Mouse (Mus musculus): ENCODE results near the gene Chd6. TPM values are rescaled to one million over a fixed set of nuclear protein-coding genes. Genes with fewer than 3 reads are reported as not detected.

The Chd6 gene
- polyA plus RNA-seq, 1 experiment from 2014 or later: 13.2 TPM

DNA sequence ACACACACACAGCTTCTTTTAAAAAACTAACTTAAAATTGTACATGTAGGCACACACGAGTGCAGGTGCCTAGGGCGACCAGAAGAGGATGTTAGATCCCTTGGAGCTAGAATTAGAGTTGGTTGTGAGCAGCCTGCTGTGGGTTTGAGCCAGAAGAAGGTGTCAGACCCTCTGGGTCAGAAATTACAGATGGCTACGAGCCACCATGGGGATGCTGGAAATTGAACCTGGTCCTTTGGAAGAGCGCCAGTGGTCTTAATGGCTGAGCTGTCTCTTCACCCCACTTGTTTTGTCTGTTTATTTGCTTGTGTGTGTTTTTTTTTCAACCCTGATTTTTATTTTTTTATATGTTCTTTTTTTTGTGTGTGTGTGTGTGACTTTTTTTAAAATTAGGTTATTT, 174.4 kb downstream of the Chd6 start:
- Histone ChIP-seq H3K9me3 (ENCODE audit: control insufficient read depth, low read length) (no peaks in the 10 kb centered on the region), H3K9ac (ENCODE audit: low read length) (no peak overlapping the region), H3K27me3 (ENCODE audit: control insufficient read depth, insufficient read depth, low read length) (no peaks in the 10 kb centered on the region), H3K4me2 (replicated peaks; ENCODE audit: low read depth) (no peak overlapping the region), H3K36me3 (ENCODE audit: control insufficient read depth, insufficient read depth, low read length) (no peaks in the 10 kb centered on the region), H3K4me3 (ENCODE audit: low read depth, low read length) (no peak overlapping the region), H3K4me1 (replicated peaks; ENCODE audit: control insufficient read depth, insufficient read depth) (no peaks in the 10 kb centered on the region), H3K27ac (replicated peaks) (no peak overlapping the region)
- DNase-seq (ENCODE audit: low spot score) (no peak), ATAC-seq (ENCODE audit: low FRiP score, low TSS enrichment) (no peak)
- WGBS: 83% methylated on average over 4 of the region's 4 CpGs
- no peak for TF ChIP-seq EP300 (optimal IDR thresholded peaks at IDR 0.05)
- no peak for TF ChIP-seq CTCF (IDR thresholded peaks at IDR 0.05; ENCODE audit: low read depth)

DNA sequence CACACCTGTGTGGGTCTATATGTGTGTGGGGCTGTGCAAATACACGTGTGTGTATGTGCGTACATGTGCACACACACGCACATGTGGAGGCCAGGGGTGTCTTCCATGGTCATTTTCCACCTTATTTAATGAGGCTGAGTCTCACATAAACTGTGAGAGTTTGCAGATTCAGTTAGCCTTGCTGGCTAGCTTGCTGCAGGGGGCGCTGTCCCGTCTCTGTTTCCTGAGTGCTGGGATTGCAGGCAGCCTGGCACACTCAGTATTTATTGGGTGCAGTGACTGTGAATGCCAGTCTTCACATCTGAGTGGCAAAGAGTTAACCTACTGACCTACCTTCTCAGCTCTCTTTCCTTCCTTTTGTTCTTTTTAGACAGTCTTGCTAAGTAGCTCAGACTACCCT, 175.0 kb downstream of the Chd6 start:
- no peak overlapping the region for H3K9ac ChIP-seq (ENCODE audit: low read length)
- DNase-seq (ENCODE audit: low spot score): no peak
- TF ChIP-seq EP300 (optimal IDR thresholded peaks at IDR 0.05) (no peak), CTCF (IDR thresholded peaks at IDR 0.05; ENCODE audit: low read depth) (peak; percentile 44)
- no peaks in the 10 kb centered on the region for H3K27me3 ChIP-seq (ENCODE audit: control insufficient read depth, insufficient read depth, low read length)
- no peaks in the 10 kb centered on the region for H3K36me3 ChIP-seq (ENCODE audit: control insufficient read depth, insufficient read depth, low read length)
- H3K9me3 ChIP-seq (ENCODE audit: control insufficient read depth, low read length): no peaks in the 10 kb centered on the region
- no peak overlapping the region for H3K4me2 ChIP-seq (replicated peaks; ENCODE audit: low read depth)
- WGBS: 63% methylated on average over 5 of the region's 5 CpGs
- H3K27ac ChIP-seq (replicated peaks): no peak overlapping the region
- H3K4me3 ChIP-seq (ENCODE audit: low read depth, low read length): no peak overlapping the region
- no peak for ATAC-seq (ENCODE audit: low FRiP score, low TSS enrichment)
- no peaks in the 10 kb centered on the region for H3K4me1 ChIP-seq (replicated peaks; ENCODE audit: control insufficient read depth, insufficient read depth)

DNA sequence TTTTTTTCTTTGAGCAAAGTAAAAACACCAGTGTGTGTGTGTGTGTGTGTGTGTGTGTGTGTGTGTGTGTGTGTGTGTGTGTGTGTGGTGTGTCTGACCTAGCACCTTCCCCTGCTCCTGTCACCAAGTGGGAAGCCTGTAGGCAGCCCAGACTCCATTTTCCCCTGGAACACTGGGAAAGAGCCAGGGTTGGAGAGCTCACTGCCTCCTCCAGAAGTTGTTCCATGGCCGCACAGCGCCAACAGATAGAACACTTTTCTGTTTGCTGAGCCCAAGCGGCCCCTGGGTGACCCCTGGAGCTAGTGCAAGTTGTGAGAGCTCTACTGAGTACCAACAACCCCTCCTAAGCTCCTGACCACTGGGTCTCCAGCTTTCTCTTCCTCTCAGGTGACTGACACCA, 175.9 kb downstream of the Chd6 start:
- ATAC-seq (ENCODE audit: low FRiP score, low TSS enrichment): no peak
- Histone ChIP-seq H3K4me2 (replicated peaks; ENCODE audit: low read depth) (no peak overlapping the region), H3K36me3 (ENCODE audit: control insufficient read depth, insufficient read depth, low read length) (no peaks in the 10 kb centered on the region), H3K9me3 (ENCODE audit: control insufficient read depth, low read length) (no peaks in the 10 kb centered on the region), H3K4me1 (replicated peaks; ENCODE audit: control insufficient read depth, insufficient read depth) (no peaks in the 10 kb centered on the region), H3K9ac (ENCODE audit: low read length) (no peak overlapping the region), H3K4me3 (ENCODE audit: low read depth, low read length) (no peak overlapping the region), H3K27me3 (ENCODE audit: control insufficient read depth, insufficient read depth, low read length) (no peaks in the 10 kb centered on the region), H3K27ac (replicated peaks) (no peak overlapping the region)
- DNase-seq (ENCODE audit: low spot score): no peak
- TF ChIP-seq CTCF (IDR thresholded peaks at IDR 0.05; ENCODE audit: low read depth) (no peak), EP300 (optimal IDR thresholded peaks at IDR 0.05) (no peak)
- 65% methylated on average over 3 of the region's 3 CpGs for WGBS

DNA sequence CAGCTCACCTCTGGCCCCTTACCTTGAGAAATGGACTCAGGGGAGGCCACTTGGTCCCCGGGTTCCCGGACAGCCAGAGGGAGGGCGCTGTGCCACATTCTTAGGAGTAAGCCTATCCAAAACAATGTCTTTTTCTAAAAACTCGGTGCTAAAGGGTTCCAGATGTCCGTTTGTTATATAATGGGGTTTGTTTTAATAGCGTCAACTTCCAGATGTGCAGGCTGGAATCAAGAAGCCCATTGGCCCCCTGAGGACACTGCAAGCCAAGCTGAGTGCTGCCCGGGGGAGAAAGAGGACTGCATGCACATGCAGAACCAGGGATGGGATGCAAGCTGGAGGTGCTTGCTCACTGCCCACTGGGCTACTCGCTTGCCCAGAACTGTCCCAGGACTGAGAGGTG, 176.6 kb downstream of the Chd6 start:
- TF ChIP-seq CTCF (IDR thresholded peaks at IDR 0.05; ENCODE audit: low read depth): no peak
- TF ChIP-seq EP300 (optimal IDR thresholded peaks at IDR 0.05): no peak
- Histone ChIP-seq H3K4me3 (ENCODE audit: low read depth, low read length) (no peak overlapping the region), H3K36me3 (ENCODE audit: control insufficient read depth, insufficient read depth, low read length) (no peaks in the 10 kb centered on the region), H3K9ac (ENCODE audit: low read length) (no peak overlapping the region), H3K4me1 (replicated peaks; ENCODE audit: control insufficient read depth, insufficient read depth) (no peaks in the 10 kb centered on the region), H3K27me3 (ENCODE audit: control insufficient read depth, insufficient read depth, low read length) (no peaks in the 10 kb centered on the region), H3K4me2 (replicated peaks; ENCODE audit: low read depth) (no peak overlapping the region), H3K9me3 (ENCODE audit: control insufficient read depth, low read length) (no peaks in the 10 kb centered on the region), H3K27ac (replicated peaks) (no peak overlapping the region)
- 39% methylated on average over 8 of the region's 8 CpGs for WGBS
- no peak for DNase-seq (ENCODE audit: low spot score)
- no peak for ATAC-seq (ENCODE audit: low FRiP score, low TSS enrichment)

DNA sequence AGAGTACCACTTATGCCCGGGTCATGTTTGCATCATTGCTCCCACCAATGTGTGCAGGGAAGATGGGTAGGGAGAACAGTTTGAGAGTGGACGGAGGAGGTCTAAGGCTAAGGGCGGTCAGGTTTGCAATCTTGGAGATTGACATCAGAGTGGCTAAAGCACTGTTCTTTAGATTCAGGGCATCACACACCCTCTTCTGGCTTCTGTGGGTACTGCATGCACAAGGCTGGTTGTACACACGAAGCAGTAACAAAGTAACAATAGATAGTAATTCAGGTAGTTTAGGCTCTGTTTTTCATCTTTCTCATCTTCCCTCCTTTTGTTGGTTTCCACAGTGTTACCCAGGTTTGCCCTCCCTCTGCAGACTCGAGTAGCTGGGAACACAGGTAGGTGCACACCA, 177.5 kb downstream of the Chd6 start:
- no peak overlapping the region for H3K27ac ChIP-seq (replicated peaks)
- no peak overlapping the region for H3K4me2 ChIP-seq (replicated peaks; ENCODE audit: low read depth)
- no peak for DNase-seq (ENCODE audit: low spot score)
- no peaks in the 10 kb centered on the region for H3K27me3 ChIP-seq (ENCODE audit: control insufficient read depth, insufficient read depth, low read length)
- H3K36me3 ChIP-seq (ENCODE audit: control insufficient read depth, insufficient read depth, low read length): no peaks in the 10 kb centered on the region
- H3K4me3 ChIP-seq (ENCODE audit: low read depth, low read length): no peak overlapping the region
- WGBS: 95% methylated on average over 5 of the region's 5 CpGs
- no peaks in the 10 kb centered on the region for H3K9me3 ChIP-seq (ENCODE audit: control insufficient read depth, low read length)
- no peaks in the 10 kb centered on the region for H3K4me1 ChIP-seq (replicated peaks; ENCODE audit: control insufficient read depth, insufficient read depth)
- no peak for ATAC-seq (ENCODE audit: low FRiP score, low TSS enrichment)
- H3K9ac ChIP-seq (ENCODE audit: low read length): no peak overlapping the region
- TF ChIP-seq CTCF (IDR thresholded peaks at IDR 0.05; ENCODE audit: low read depth): peak; percentile 22; the same call in 1 of the 2 replicates
- TF ChIP-seq EP300 (optimal IDR thresholded peaks at IDR 0.05): no peak

DNA sequence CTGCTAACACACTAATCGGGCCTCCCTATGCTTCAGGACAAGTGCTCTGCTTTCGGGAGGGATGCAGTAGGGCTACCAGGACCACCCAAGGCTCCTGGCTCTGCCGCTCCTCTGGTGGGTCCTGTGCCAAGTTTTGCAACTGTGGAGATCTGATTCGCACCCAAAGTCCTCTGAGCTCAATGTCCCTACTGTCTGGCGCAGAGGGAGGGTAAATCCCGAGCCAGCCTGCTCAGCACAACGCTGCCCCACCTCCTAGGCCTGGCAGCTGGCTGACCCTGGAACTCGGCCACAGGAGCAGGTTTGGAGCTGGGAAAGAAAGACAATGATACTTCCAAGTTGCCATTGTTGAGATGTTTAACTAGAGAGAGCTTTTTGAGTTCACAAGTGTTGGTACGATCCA, 183.7 kb downstream of the Chd6 start:
- Histone ChIP-seq H3K27ac (replicated peaks) (no peak overlapping the region), H3K36me3 (ENCODE audit: control insufficient read depth, insufficient read depth, low read length) (no peaks in the 10 kb centered on the region), H3K4me2 (replicated peaks; ENCODE audit: low read depth) (no peak overlapping the region), H3K4me1 (replicated peaks; ENCODE audit: control insufficient read depth, insufficient read depth) (no peaks in the 10 kb centered on the region), H3K4me3 (ENCODE audit: low read depth, low read length) (no peak overlapping the region), H3K27me3 (ENCODE audit: control insufficient read depth, insufficient read depth, low read length) (no peaks in the 10 kb centered on the region), H3K9ac (ENCODE audit: low read length) (no peak overlapping the region), H3K9me3 (ENCODE audit: control insufficient read depth, low read length) (no peaks in the 10 kb centered on the region)
- ATAC-seq (ENCODE audit: low FRiP score, low TSS enrichment): no peak
- TF ChIP-seq EP300 (optimal IDR thresholded peaks at IDR 0.05) (no peak), CTCF (IDR thresholded peaks at IDR 0.05; ENCODE audit: low read depth) (no peak)
- no peak for DNase-seq (ENCODE audit: low spot score)
- 51% methylated on average over 9 of the region's 9 CpGs for WGBS
